Mouse (Mus musculus) CH12.LX (cell line): Measurements from ENCODE around the gene Mybphl. TPM values are rescaled to one million over a fixed set of nuclear protein-coding genes. Genes with fewer than 3 reads are reported as not detected.

Source experiments
- DNase-seq: peaks from one replicate; pipeline ENCODE4 v3.0.0-alpha.2; 2013; ENCODE audit errors: extremely low read depth
- H3K27ac ChIP-seq: 2 replicates; pipeline ENCODE4 v1.5.1; 2012; ENCODE audit warnings: low read depth, mild to moderate bottlenecking, control low read depth, moderate library complexity; ENCODE audit not compliant: insufficient read depth
- H3K27me3 ChIP-seq: replicated peaks from 2 replicates; pipeline ENCODE3; 2012; ENCODE audit warnings: inconsistent platforms
- H3K36me3 ChIP-seq, 2 experiments: replicated peaks in 1 of 2; 2 replicates each; pipeline versions ENCODE3 to v1.6.1; 2012; ENCODE audit warnings: inconsistent platforms in 1 of 2, low read length in 1 of 2, mild to moderate bottlenecking in 1 of 2, mixed read lengths in 1 of 2, moderate library complexity in 1 of 2; ENCODE audit not compliant: control insufficient read depth in 1 of 2, insufficient read depth in 1 of 2
- H3K4me1 ChIP-seq, 2 experiments: 2 replicates each; pipeline ENCODE4 v1.6.1; 2012; ENCODE audit warnings: inconsistent platforms in 1 of 2, moderate library complexity in 1 of 2; ENCODE audit not compliant: insufficient read depth in 2 of 2, control insufficient read depth in 1 of 2
- H3K4me2 ChIP-seq: 2 replicates; pipeline ENCODE4 v1.6.1; 2012; ENCODE audit warnings: low read depth, mild to moderate bottlenecking, control low read depth; ENCODE audit not compliant: poor library complexity, insufficient read depth, severe bottlenecking
- H3K4me3 ChIP-seq, 3 experiments: fragments of 150-350 bp in 1 of 3; sonication (generic) in 1 of 3; replicated peaks in 1 of 3; 2 replicates each; pipeline versions ENCODE3 to v1.5.1; 2011 to 2012; ENCODE audit warnings: low read depth in 2 of 3, low read length in 2 of 3, mild to moderate bottlenecking in 2 of 3, moderate library complexity in 2 of 3, control low read depth in 1 of 3, improper control_type of control experiment in 1 of 3, inconsistent platforms in 1 of 3, mixed read lengths in 1 of 3; ENCODE audit not compliant: poor library complexity in 1 of 3
- H3K79me2 ChIP-seq: replicated peaks from 2 replicates; pipeline ENCODE4 v1.6.1; 2012; ENCODE audit warnings: mild to moderate bottlenecking, moderate library complexity; ENCODE audit not compliant: control insufficient read depth, poor library complexity, insufficient read depth, severe bottlenecking; ENCODE audit errors: extremely low read depth
- H3K9ac ChIP-seq: 2 replicates; pipeline ENCODE4 v1.6.1; 2012; ENCODE audit warnings: low read depth, mild to moderate bottlenecking, control low read depth, moderate library complexity; ENCODE audit not compliant: insufficient read depth
- H3K9me3 ChIP-seq: replicated peaks from 2 replicates; pipeline ENCODE3; 2012; ENCODE audit warnings: low read length, inconsistent platforms, mixed read lengths
- BHLHE40 ChIP-seq: IDR thresholded peaks from 2 replicates; pipeline ENCODE4 v1.6.1; 2011; ENCODE audit warnings: mild to moderate bottlenecking, low read depth, low read length, improper control_type of control experiment
- CHD1 ChIP-seq: IDR thresholded peaks from 2 replicates; pipeline ENCODE4 v1.6.1; 2012; ENCODE audit warnings: low read depth, low read length, improper control_type of control experiment, inconsistent platforms
- CHD2 ChIP-seq: IDR thresholded peaks from 2 replicates; pipeline ENCODE4 v1.6.1; 2011; ENCODE audit warnings: low read length, improper control_type of control experiment
- CTCF ChIP-seq, 2 experiments: IDR thresholded peaks in 1 of 2; conservative IDR thresholded peaks in 1 of 2; 2 replicates each; pipeline ENCODE4 v1.5.1; 2011 to 2012; ENCODE audit warnings: low read depth in 2 of 2, low read length in 2 of 2, improper control_type of control experiment in 1 of 2, inconsistent platforms in 1 of 2, mild to moderate bottlenecking in 1 of 2, moderate library complexity in 1 of 2
- ELF1 ChIP-seq: IDR thresholded peaks from 2 replicates; pipeline ENCODE4 v1.6.1; 2014; ENCODE audit warnings: low read depth, mild to moderate bottlenecking, inconsistent platforms, low read length, improper control_type of control experiment
- EP300 ChIP-seq: IDR thresholded peaks from 2 replicates; pipeline ENCODE4 v1.6.1; 2011; ENCODE audit warnings: low read length, improper control_type of control experiment
- ETS1 ChIP-seq: conservative IDR thresholded peaks from 2 replicates; pipeline ENCODE4 v1.6.1; 2012; ENCODE audit warnings: low read depth, mild to moderate bottlenecking, inconsistent platforms, low read length, improper control_type of control experiment, moderate library complexity
- GABPA ChIP-seq: IDR thresholded peaks from 2 replicates; pipeline ENCODE4 v1.6.1; 2012; ENCODE audit warnings: low read depth, low read length, improper control_type of control experiment, inconsistent platforms; ENCODE audit not compliant: insufficient replicate concordance
- JUN ChIP-seq: IDR thresholded peaks from 2 replicates; pipeline ENCODE4 v1.6.1; 2011; ENCODE audit warnings: low read depth, mild to moderate bottlenecking, low read length, improper control_type of control experiment, moderate library complexity; ENCODE audit not compliant: insufficient read depth
- KAT2A ChIP-seq: IDR thresholded peaks from 2 replicates; pipeline ENCODE4 v1.6.1; 2012; ENCODE audit warnings: low read length, improper control_type of control experiment, inconsistent platforms; ENCODE audit not compliant: insufficient replicate concordance
- MAX ChIP-seq: IDR thresholded peaks from 2 replicates; pipeline ENCODE4 v1.6.1; 2011; ENCODE audit warnings: low read length, improper control_type of control experiment
- MAZ ChIP-seq: IDR thresholded peaks from 2 replicates; pipeline ENCODE4 v1.6.1; 2012; ENCODE audit warnings: low read depth, mild to moderate bottlenecking, inconsistent platforms, low read length, improper control_type of control experiment, moderate library complexity
- MXI1 ChIP-seq: IDR thresholded peaks from 2 replicates; pipeline ENCODE4 v1.6.1; 2011; ENCODE audit warnings: mild to moderate bottlenecking, low read depth, low read length, improper control_type of control experiment
- MYC ChIP-seq: IDR thresholded peaks from 2 replicates; pipeline ENCODE4 v1.6.1; 2011; ENCODE audit warnings: low read depth, mild to moderate bottlenecking, improper control_type of control experiment, low read length
- NELFE ChIP-seq: IDR thresholded peaks from 2 replicates; pipeline ENCODE4 v1.6.1; 2011; ENCODE audit warnings: low read depth, low read length, improper control_type of control experiment
- PAX5 ChIP-seq: IDR thresholded peaks from 2 replicates; pipeline ENCODE4 v1.6.1; 2012; ENCODE audit warnings: low read length, inconsistent platforms, mixed read lengths
- POLR2A ChIP-seq: IDR thresholded peaks from 2 replicates; pipeline ENCODE4 v1.6.1; 2011; ENCODE audit warnings: low read depth, mild to moderate bottlenecking, improper control_type of control experiment, low read length
- POLR2AphosphoS2 ChIP-seq: IDR thresholded peaks from 2 replicates; pipeline ENCODE4 v1.6.1; 2011; ENCODE audit warnings: low read depth, low read length, improper control_type of control experiment
- RAD21 ChIP-seq: IDR thresholded peaks from 2 replicates; pipeline ENCODE4 v1.6.1; 2011; ENCODE audit warnings: low read depth, mild to moderate bottlenecking, low read length, improper control_type of control experiment, moderate library complexity
- RCOR1 ChIP-seq: conservative IDR thresholded peaks from 2 replicates; pipeline ENCODE4 v1.6.1; 2012; ENCODE audit warnings: low read depth, mild to moderate bottlenecking, inconsistent platforms, low read length, improper control_type of control experiment
- SIN3A ChIP-seq: IDR thresholded peaks from 2 replicates; pipeline ENCODE4 v1.6.1; 2012; ENCODE audit warnings: low read length, improper control_type of control experiment, inconsistent platforms
- SMC3 ChIP-seq: IDR thresholded peaks from 2 replicates; pipeline ENCODE4 v1.6.1; 2011; ENCODE audit warnings: low read depth, low read length, improper control_type of control experiment
- TBP ChIP-seq: conservative IDR thresholded peaks from 2 replicates; pipeline ENCODE4 v1.6.1; 2011; ENCODE audit warnings: low read depth, low read length, improper control_type of control experiment
- USF1 ChIP-seq: IDR thresholded peaks from 2 replicates; pipeline ENCODE4 v1.6.1; 2014; ENCODE audit warnings: low read depth, mild to moderate bottlenecking, inconsistent platforms, low read length, improper control_type of control experiment
- ZKSCAN1 ChIP-seq: IDR thresholded peaks from 2 replicates; pipeline ENCODE4 v1.6.1; 2012; ENCODE audit warnings: low read depth, inconsistent platforms, low read length, improper control_type of control experiment, borderline replicate concordance
- dilution Hi-C: fragments of 300-500 bp; cut with MboI; formaldehyde crosslinking; loops from 2 replicates; pipeline ENCODE4 v1.14.3; 2020; ENCODE audit warnings: low sequenced_read_pairs; ENCODE audit not compliant: extremely low pct_unique_long_range_greater_than_20kb, extremely low pct_ligation_motif_present
- in situ Hi-C: fragments of 300-500 bp; cut with MboI; formaldehyde crosslinking; loops from 3 replicates; pipeline ENCODE4 v1.14.3; 2019; ENCODE audit warnings: low sequenced_read_pairs, low pct_ligation_motif_present, low pct_unique_long_range_greater_than_20kb, mixed read lengths
- polyA plus RNA-seq: library from polyadenylated mRNA; unstranded; fragments of >175 nt; gene quantifications from 2 replicates; pipeline ENCODE4 v1.2.1, GENCODE M21; 2012; ENCODE audit warnings: low read depth; ENCODE audit not compliant: insufficient read length
- total RNA-seq, 2 experiments: library from RNA; depleted of rRNA; stranded (reverse); fragments of 300-350 nt in 1 of 2; fragments of >200 nt in 1 of 2; gene quantifications; 2 replicates each; pipeline ENCODE4 v1.2.3; 2012 to 2014

Mybphl gene
- total and polyA plus RNA-seq, 3 experiments = not detected

GRCm38 (mm10) chr3:108321671-108322070 lies 43.0 kb upstream of the Mybphl start:
- no peaks in the 10 kb centered on the region for H3K9me3 ChIP-seq
- H3K27me3 ChIP-seq = no peaks in the 10 kb centered on the region
- H3K36me3 ChIP-seq = no peaks in the 10 kb centered on the region
- H3K9ac ChIP-seq = no peak overlapping the region
- peaks cover 0 to 14% of the 10 kb centered on the region in 2 experiments; a peak in 2 of 4 replicates for H3K4me1 ChIP-seq
- DNase-seq = no peak
- no peak overlapping the region for H3K27ac ChIP-seq
- no peak overlapping the region for H3K4me2 ChIP-seq
- TF ChIP-seq SIN3A = no peak
- no peak for TF ChIP-seq BHLHE40
- TF ChIP-seq EP300 = no peak
- no peak for TF ChIP-seq MXI1
- TF ChIP-seq TBP = no peak
- no peak for TF ChIP-seq ELF1
- TF ChIP-seq GABPA = no peak
- no peak for TF ChIP-seq MYC
- no peak for TF ChIP-seq PAX5
- TF ChIP-seq SMC3 = no peak
- no peak for TF ChIP-seq RCOR1
- no peak for TF ChIP-seq RAD21
- no peak for TF ChIP-seq MAX
- TF ChIP-seq POLR2AphosphoS2 = no peak
- in situ Hi-C loops = no loop called here
- dilution Hi-C loops = no loop called here
- H3K79me2 ChIP-seq = no peaks in the 10 kb centered on the region
- H3K4me3 ChIP-seq = no peak overlapping the region

GRCm38 (mm10) chr3:108322136-108322535 lies 42.6 kb upstream of the Mybphl start:
- Histone ChIP-seq H3K4me1 (peaks cover 0 to 14% of the 10 kb centered on the region in 2 experiments; a peak in 2 of 4 replicates), H3K4me2 (no peak overlapping the region), H3K9me3 (no peaks in the 10 kb centered on the region), H3K9ac (no peak overlapping the region), H3K4me3 (no peak overlapping the region), H3K27ac (no peak overlapping the region), H3K27me3 (no peaks in the 10 kb centered on the region), H3K79me2 (no peaks in the 10 kb centered on the region), H3K36me3 (no peaks in the 10 kb centered on the region)
- no peak for TF ChIP-seq CTCF (conservative IDR thresholded peaks at IDR 0.05 in 1 of 2, IDR thresholded peaks at IDR 0.05 in 1 of 2; ENCODE audit: low read depth in 2 of 2, low read length in 2 of 2)
- TF ChIP-seq MXI1 = no peak
- no peak for TF ChIP-seq KAT2A
- TF ChIP-seq JUN = no peak
- no peak for TF ChIP-seq ETS1
- no peak for TF ChIP-seq MAZ
- no peak for TF ChIP-seq NELFE
- no peak for TF ChIP-seq CHD2
- no peak for TF ChIP-seq GABPA
- TF ChIP-seq SIN3A = no peak
- TF ChIP-seq RCOR1 = no peak
- no peak for TF ChIP-seq TBP
- no peak for TF ChIP-seq ZKSCAN1
- TF ChIP-seq CHD1 = no peak
- TF ChIP-seq USF1 = no peak
- TF ChIP-seq POLR2A = no peak
- in situ Hi-C loops (no loop called here), dilution Hi-C loops (no loop called here)
- DNase-seq = no peak
